Mouse (Mus musculus): ENCODE data around the gene 4930507D05Rik. TPM values are rescaled to one million over a fixed set of nuclear protein-coding genes. Genes with fewer than 3 reads are reported as not detected.

4930507D05Rik gene
- polyA plus RNA-seq, 1 experiment from 2014 or later = 0.87 TPM

DNA sequence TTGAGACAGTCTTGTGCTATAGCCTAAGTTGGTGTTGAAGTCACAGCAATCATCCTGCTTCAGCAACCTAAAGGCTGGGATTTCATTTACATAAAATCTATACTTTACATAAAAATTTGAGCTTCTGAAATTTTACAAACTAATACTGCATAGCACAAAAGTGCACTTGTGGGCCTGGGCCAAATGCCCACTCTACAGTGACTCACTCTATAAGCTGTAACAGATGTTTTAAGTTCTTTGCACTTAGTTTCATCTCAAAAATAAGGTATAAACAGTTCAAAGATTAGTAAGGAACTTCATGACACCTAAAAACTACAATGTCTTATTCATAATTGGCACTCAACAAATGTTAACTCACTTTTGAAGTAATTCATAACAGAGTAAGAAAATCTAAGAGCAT lies 12.0 kb downstream of the 4930507D05Rik start:
- H3K9me3 ChIP-seq (ENCODE audit: control insufficient read depth, low read length) = no peaks in the 10 kb centered on the region
- no peaks in the 10 kb centered on the region for H3K4me1 ChIP-seq (replicated peaks; ENCODE audit: control insufficient read depth, insufficient read depth, low read length)
- no peak overlapping the region for H3K27ac ChIP-seq (ENCODE audit: low read depth, low read length)
- ATAC-seq (replicated peaks; ENCODE audit: low FRiP score) (no peak), DNase-seq (ENCODE audit: low spot score) (no peak)
- H3K36me3 ChIP-seq (ENCODE audit: control insufficient read depth, insufficient read depth, low read length) = no peaks in the 10 kb centered on the region; the same call in 1 of the 2 replicates
- H3K9ac ChIP-seq (ENCODE audit: low read length) = no peak overlapping the region
- H3K4me2 ChIP-seq (ENCODE audit: low read depth, low read length, severe bottlenecking) = no peak overlapping the region
- no peaks in the 10 kb centered on the region for H3K27me3 ChIP-seq (ENCODE audit: control insufficient read depth, insufficient read depth, low read length)
- H3K4me3 ChIP-seq (ENCODE audit: low read depth, low read length) = no peak overlapping the region

GRCm38 (mm10) chr10:62469736-62470135 lies 20.4 kb downstream of the 4930507D05Rik start:
- 93% methylated on average over 4 of the region's 4 CpGs for WGBS
- H3K36me3 ChIP-seq (ENCODE audit: control insufficient read depth, insufficient read depth, low read length) = no peaks in the 10 kb centered on the region; the same call in 1 of the 2 replicates
- DNase-seq (ENCODE audit: low spot score) (no peak), ATAC-seq (replicated peaks; ENCODE audit: low FRiP score) (no peak)
- H3K4me2 ChIP-seq (ENCODE audit: low read depth, low read length, severe bottlenecking) = no peak overlapping the region
- no peak overlapping the region for H3K4me3 ChIP-seq (ENCODE audit: low read depth, low read length)
- no peaks in the 10 kb centered on the region for H3K9me3 ChIP-seq (ENCODE audit: control insufficient read depth, low read length)
- no peak overlapping the region for H3K9ac ChIP-seq (ENCODE audit: low read length)
- H3K27me3 ChIP-seq (ENCODE audit: control insufficient read depth, insufficient read depth, low read length) = no peaks in the 10 kb centered on the region
- H3K27ac ChIP-seq (ENCODE audit: low read depth, low read length) = no peak overlapping the region
- no peaks in the 10 kb centered on the region for H3K4me1 ChIP-seq (replicated peaks; ENCODE audit: control insufficient read depth, insufficient read depth, low read length)

- Histone ChIP-seq H3K36me3 (ENCODE audit: control insufficient read depth, insufficient read depth, low read length) (no peaks in the 10 kb centered on the region; the same call in 1 of the 2 replicates), H3K9me3 (ENCODE audit: control insufficient read depth, low read length) (no peaks in the 10 kb centered on the region), H3K4me2 (ENCODE audit: low read depth, low read length, severe bottlenecking) (no peak overlapping the region), H3K4me1 (replicated peaks; ENCODE audit: control insufficient read depth, insufficient read depth, low read length) (no peaks in the 10 kb centered on the region), H3K27ac (ENCODE audit: low read depth, low read length) (no peak overlapping the region), H3K27me3 (ENCODE audit: control insufficient read depth, insufficient read depth, low read length) (no peaks in the 10 kb centered on the region), H3K4me3 (ENCODE audit: low read depth, low read length) (no peak overlapping the region), H3K9ac (ENCODE audit: low read length) (no peak overlapping the region)
- DNase-seq (ENCODE audit: low spot score) (no peak), ATAC-seq (replicated peaks; ENCODE audit: low FRiP score) (no peak)
- WGBS = 50% methylated on average over 5 of the region's 5 CpGs
These were observed 21.8 kb downstream of the 4930507D05Rik start for GRCm38 (mm10) chr10:62471105-62471504.

DNA sequence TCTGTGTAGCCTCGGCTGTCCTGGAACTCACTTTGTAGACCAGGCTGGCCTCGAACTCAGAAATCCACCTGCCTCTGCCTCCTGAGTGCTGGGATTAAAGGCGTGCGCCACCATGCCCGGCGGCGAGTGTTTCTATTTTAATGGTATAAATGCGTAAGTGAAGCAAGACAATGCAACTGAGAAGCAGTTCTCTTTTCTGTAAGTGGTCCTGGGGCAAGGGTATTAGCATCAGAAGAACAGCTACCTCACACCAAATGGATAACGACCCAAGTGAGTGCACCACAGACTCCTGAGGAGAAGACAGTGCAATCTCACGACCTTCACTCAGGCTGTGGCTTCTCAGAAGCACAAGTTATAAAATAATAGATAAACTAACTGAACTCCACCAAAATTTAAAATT lies 25.7 kb downstream of the 4930507D05Rik start:
- no peak for ATAC-seq (replicated peaks; ENCODE audit: low FRiP score)
- 93% methylated on average over 10 of the region's 10 CpGs for WGBS
- H3K27me3 ChIP-seq (ENCODE audit: control insufficient read depth, insufficient read depth, low read length) = no peaks in the 10 kb centered on the region

GRCm38 (mm10) chr10:62476980-62477379 lies 27.7 kb downstream of the 4930507D05Rik start:
- ATAC-seq (replicated peaks; ENCODE audit: low FRiP score) = no peak
- WGBS = 77% methylated on average over 2 of the region's 2 CpGs
- no peak overlapping the region for H3K4me2 ChIP-seq (ENCODE audit: low read depth, low read length, severe bottlenecking)

More for the DNA sequence above, 25.7 kb downstream of the 4930507D05Rik start:
- Histone ChIP-seq H3K9ac (ENCODE audit: low read length) (no peak overlapping the region), H3K4me3 (ENCODE audit: low read depth, low read length) (no peak overlapping the region), H3K36me3 (ENCODE audit: control insufficient read depth, insufficient read depth, low read length) (no peaks in the 10 kb centered on the region; the same call in 1 of the 2 replicates), H3K9me3 (ENCODE audit: control insufficient read depth, low read length) (no peaks in the 10 kb centered on the region), H3K4me1 (replicated peaks; ENCODE audit: control insufficient read depth, insufficient read depth, low read length) (no peaks in the 10 kb centered on the region), H3K27ac (ENCODE audit: low read depth, low read length) (no peak overlapping the region), H3K4me2 (ENCODE audit: low read depth, low read length, severe bottlenecking) (no peak overlapping the region)
- DNase-seq (ENCODE audit: low spot score) = no peak

DNA sequence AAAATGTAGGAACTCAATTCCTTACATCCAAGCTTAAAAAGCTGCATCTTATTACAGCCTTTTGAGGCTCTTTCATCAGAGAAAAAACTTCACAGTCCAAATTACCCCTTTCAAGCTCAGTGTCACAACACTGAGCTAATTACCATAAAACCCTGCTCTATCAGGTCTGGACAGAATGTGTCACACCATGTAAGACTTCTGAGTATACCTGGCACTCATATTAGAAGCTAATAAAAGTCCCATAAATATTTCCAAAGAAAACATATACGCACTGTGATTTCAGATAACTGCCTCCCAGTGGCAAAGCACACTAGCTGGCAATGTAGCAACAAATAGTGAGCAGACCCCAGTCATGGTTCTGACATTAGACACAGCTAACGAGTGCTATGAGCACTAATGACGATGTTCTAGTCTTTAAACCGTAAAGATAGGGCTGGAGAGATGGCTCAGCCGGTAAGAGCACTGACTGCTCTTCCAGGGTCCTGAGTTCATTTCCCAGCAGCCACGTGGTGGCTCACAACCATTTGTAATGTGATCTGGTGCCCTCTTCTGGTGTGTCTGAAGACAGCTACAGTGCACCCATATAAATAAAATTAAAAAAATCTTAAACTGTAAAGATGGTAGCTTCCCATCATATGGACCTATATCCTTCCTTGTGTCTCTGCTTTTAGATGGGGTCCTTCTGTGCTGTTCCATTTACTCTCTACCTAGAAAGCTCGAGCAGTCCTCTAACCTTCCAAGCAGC lies 32.0 kb downstream of the 4930507D05Rik start:
- H3K4me2 ChIP-seq (ENCODE audit: low read depth, low read length, severe bottlenecking) = no peak overlapping the region
- no peak overlapping the region for H3K4me3 ChIP-seq (ENCODE audit: low read depth, low read length)
- H3K27me3 ChIP-seq (ENCODE audit: control insufficient read depth, insufficient read depth, low read length) = no peaks in the 10 kb centered on the region
- WGBS = 65% methylated on average over 7 of the region's 7 CpGs
- ATAC-seq (replicated peaks; ENCODE audit: low FRiP score) (no peak), DNase-seq (ENCODE audit: low spot score) (no peak)
- no peaks in the 10 kb centered on the region; the same call in 1 of the 2 replicates for H3K4me1 ChIP-seq (replicated peaks; ENCODE audit: control insufficient read depth, insufficient read depth, low read length)
- H3K27ac ChIP-seq (ENCODE audit: low read depth, low read length) = no peak overlapping the region
- no peak overlapping the region for H3K9ac ChIP-seq (ENCODE audit: low read length)
- H3K36me3 ChIP-seq (ENCODE audit: control insufficient read depth, insufficient read depth, low read length) = no peaks in the 10 kb centered on the region
- H3K9me3 ChIP-seq (ENCODE audit: control insufficient read depth, low read length) = no peaks in the 10 kb centered on the region

More at GRCm38 (mm10) chr10:62476980-62477379, 27.7 kb downstream of the 4930507D05Rik start:
- no peaks in the 10 kb centered on the region for H3K9me3 ChIP-seq (ENCODE audit: control insufficient read depth, low read length)
- no peaks in the 10 kb centered on the region for H3K4me1 ChIP-seq (replicated peaks; ENCODE audit: control insufficient read depth, insufficient read depth, low read length)
- no peak overlapping the region for H3K9ac ChIP-seq (ENCODE audit: low read length)
- H3K36me3 ChIP-seq (ENCODE audit: control insufficient read depth, insufficient read depth, low read length) = no peaks in the 10 kb centered on the region
- no peak for DNase-seq (ENCODE audit: low spot score)
- H3K27me3 ChIP-seq (ENCODE audit: control insufficient read depth, insufficient read depth, low read length) = no peaks in the 10 kb centered on the region
- no peak overlapping the region for H3K4me3 ChIP-seq (ENCODE audit: low read depth, low read length)
- no peak overlapping the region for H3K27ac ChIP-seq (ENCODE audit: low read depth, low read length)

GRCm38 (mm10) chr10:62485878-62486582 lies 36.7 kb downstream of the 4930507D05Rik start:
- DNase-seq (ENCODE audit: low spot score) = no peak
- peak overlapping the region; percentile 76 for H3K9ac ChIP-seq (ENCODE audit: low read length)
- H3K27ac ChIP-seq (ENCODE audit: low read depth, low read length) = no peak overlapping the region
- peak; percentile 78 for ATAC-seq (replicated peaks; ENCODE audit: low FRiP score)
- no peaks in the 10 kb centered on the region for H3K27me3 ChIP-seq (ENCODE audit: control insufficient read depth, insufficient read depth, low read length)
- peak overlapping the region; percentile 84 for H3K4me3 ChIP-seq (ENCODE audit: low read depth, low read length)
- H3K4me2 ChIP-seq (ENCODE audit: low read depth, low read length, severe bottlenecking) = peak overlapping the region; percentile 64
- no peaks in the 10 kb centered on the region for H3K9me3 ChIP-seq (ENCODE audit: control insufficient read depth, low read length)
- no peaks in the 10 kb centered on the region for H3K36me3 ChIP-seq (ENCODE audit: control insufficient read depth, insufficient read depth, low read length)
- H3K4me1 ChIP-seq (replicated peaks; ENCODE audit: control insufficient read depth, insufficient read depth, low read length) = no peaks in the 10 kb centered on the region; the same call in 1 of the 2 replicates
- WGBS = under 1% methylated on average over 48 of the region's 48 CpGs

DNA sequence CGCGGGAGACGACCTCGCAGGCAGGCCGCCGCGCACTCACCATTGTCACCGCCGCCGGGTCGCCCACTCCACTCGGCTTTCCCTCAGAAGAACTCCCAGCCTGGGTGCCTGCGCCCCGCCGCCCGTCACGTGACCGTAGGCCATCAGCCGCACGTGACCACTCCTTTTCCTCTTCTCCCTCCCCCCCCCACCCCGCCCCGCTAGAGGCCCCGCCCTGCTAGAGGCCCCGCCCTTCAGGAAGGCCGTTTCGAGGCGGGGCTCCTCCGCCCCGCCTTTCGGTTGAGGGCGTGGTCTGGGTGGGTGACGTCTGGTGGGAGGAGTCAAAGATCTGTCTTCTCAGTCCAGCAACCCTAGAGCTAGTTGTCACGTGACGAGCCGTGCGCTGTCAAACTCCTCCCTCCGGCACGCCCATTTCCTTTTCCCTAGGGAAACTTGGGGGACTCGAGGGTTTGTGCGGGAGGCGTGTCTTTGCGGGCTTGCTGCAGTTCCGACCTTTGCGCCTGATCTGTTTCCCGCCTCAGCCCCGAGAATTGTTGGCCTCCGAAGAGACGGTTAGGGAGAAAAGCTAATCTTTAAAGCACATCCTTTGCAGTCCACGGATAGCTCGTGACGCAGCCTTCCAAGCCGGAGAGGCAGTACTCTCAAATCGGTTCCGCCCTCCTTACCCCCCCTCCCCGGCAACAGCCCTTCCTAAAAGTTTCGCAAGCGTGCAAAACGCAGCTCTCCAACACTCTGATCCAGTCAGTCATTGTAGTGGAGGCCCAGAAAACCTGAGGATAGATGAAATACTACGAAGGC lies 37.5 kb downstream of the 4930507D05Rik start, which contains the start of gene Vps26a:
Vps26a (minus strand) TSS at position 188 of the 798 bp plus-strand sequence.
- H3K4me3 ChIP-seq (ENCODE audit: low read depth, low read length) = peak within 1 kb of the TSS; percentile 84
- H3K4me2 ChIP-seq (ENCODE audit: low read depth, low read length, severe bottlenecking) = peak within 1 kb of the TSS; percentile 64
- ATAC-seq (replicated peaks; ENCODE audit: low FRiP score) (peak; percentile 92), DNase-seq (ENCODE audit: low spot score) (peak; percentile 98)
- H3K27ac ChIP-seq (ENCODE audit: low read depth, low read length) = no peak within 1 kb of the TSS
- H3K27me3 ChIP-seq (ENCODE audit: control insufficient read depth, insufficient read depth, low read length) = no peaks in the 10 kb centered on the region
- H3K9ac ChIP-seq (ENCODE audit: low read length) = peak within 1 kb of the TSS; percentile 76
- under 1% methylated on average over 54 of the region's 59 CpGs for WGBS
- H3K9me3 ChIP-seq (ENCODE audit: control insufficient read depth, low read length) = no peaks in the 10 kb centered on the region
- no peaks in the 10 kb centered on the region; the same call in 1 of the 2 replicates for H3K4me1 ChIP-seq (replicated peaks; ENCODE audit: control insufficient read depth, insufficient read depth, low read length)
- no peaks in the 10 kb centered on the region for H3K36me3 ChIP-seq (ENCODE audit: control insufficient read depth, insufficient read depth, low read length)
